Mouse (Mus musculus) spleen, adult 2 months (tissue): Measurements from ENCODE around the gene Cacng4. TPM values are rescaled to one million over a fixed set of nuclear protein-coding genes. Genes with fewer than 3 reads are reported as not detected.

Experiments
- DNase-seq, 2 experiments: peaks; one replicate each; pipeline versions ENCODE4 v3.0.0 to v3.0.0-alpha.2; 2012 to 2021; ENCODE audit warnings: low spot score in 2 of 2, low read depth in 1 of 2
- H3K27ac ChIP-seq: fragments of 200-500 bp; 2 replicates; pipeline ENCODE4 v1.5.1; 2012; ENCODE audit warnings: low read length, inconsistent platforms; ENCODE audit not compliant: insufficient read depth
- H3K27me3 ChIP-seq: fragments of 200-500 bp; 2 replicates; pipeline ENCODE4 v1.6.1; 2012; ENCODE audit warnings: mild to moderate bottlenecking, moderate library complexity, low read length, inconsistent platforms; ENCODE audit not compliant: control insufficient read depth, insufficient read depth
- H3K36me3 ChIP-seq: fragments of 200-500 bp; 2 replicates; pipeline ENCODE4 v1.6.1; 2012; ENCODE audit warnings: mild to moderate bottlenecking, low read length, inconsistent platforms; ENCODE audit not compliant: control insufficient read depth, insufficient read depth
- H3K4me1 ChIP-seq: fragments of 200-500 bp; 2 replicates; pipeline ENCODE4 v1.6.1; 2011; ENCODE audit warnings: inconsistent platforms; ENCODE audit not compliant: control insufficient read depth, insufficient read depth, insufficient read length
- H3K4me3 ChIP-seq: fragments of 200-500 bp; 2 replicates; pipeline ENCODE4 v1.5.1; 2011; ENCODE audit warnings: mild to moderate bottlenecking, inconsistent platforms; ENCODE audit not compliant: insufficient read depth, insufficient read length; ENCODE audit errors: extremely low read depth
- CTCF ChIP-seq: fragments of 200-500 bp; IDR thresholded peaks from 2 replicates; pipeline ENCODE4 v1.5.1; 2011; ENCODE audit warnings: mild to moderate bottlenecking, inconsistent platforms; ENCODE audit not compliant: insufficient read depth, insufficient read length, insufficient replicate concordance; ENCODE audit errors: extremely low read depth
- POLR2A ChIP-seq: fragments of 200-500 bp; IDR thresholded peaks from 2 replicates; pipeline ENCODE4 v1.6.1; 2011; ENCODE audit warnings: low read depth, low read length, inconsistent platforms
- WGBS: fragments of 180-500 bp; shearing (Covaris S2); methylation state at CpG from one replicate; pipeline ENCODE4 v1.1.7; 2018; 5-methylcytosine and 5-hydroxymethylcytosine counted together
- polyA plus RNA-seq: library from polyadenylated mRNA; depleted of rRNA; stranded (reverse); fragments of >200 nt; gene quantifications from 2 replicates; pipeline ENCODE4 v1.2.3, GENCODE M21; 2012; rRNA removed

Cacng4 gene
- 0.12 and 0.59 TPM in 2 replicates for polyA plus RNA-seq

GRCm38 (mm10) chr11:107794547-107795269, at the start of gene Cacng4:
Gene Cacng4, minus strand, starts transcription at chr11:107794557.
- TF ChIP-seq CTCF (no peak), POLR2A (no peak)
- Histone ChIP-seq H3K4me1 (peaks cover 2% of the 10 kb centered on the region; the same call in 1 of the 2 replicates), H3K36me3 (no peaks in the 10 kb centered on the region), H3K4me3 (no peak within 1 kb of the TSS; the same call in 1 of the 2 replicates), H3K27me3 (peaks cover 5% of the 10 kb centered on the region), H3K27ac (no peak within 1 kb of the TSS)
- WGBS: 9% methylated on average over 46 of the region's 73 CpGs
- DNase-seq: no peak

GRCm38 (mm10) chr11:107833351-107834040, 39.1 kb upstream of the Cacng4 start:
- DNase-seq: no peak
- H3K4me1 ChIP-seq: no peaks in the 10 kb centered on the region
- H3K4me3 ChIP-seq: no peak overlapping the region
- 55% methylated on average over 7 of the region's 7 CpGs for WGBS
- TF ChIP-seq POLR2A (no peak), CTCF (no peak)
- no peaks in the 10 kb centered on the region for H3K27me3 ChIP-seq
- no peaks in the 10 kb centered on the region for H3K36me3 ChIP-seq
- no peak overlapping the region for H3K27ac ChIP-seq

- no peaks in the 10 kb centered on the region for H3K4me1 ChIP-seq
- 50% methylated on average over 5 of the region's 5 CpGs for WGBS
- H3K36me3 ChIP-seq: no peaks in the 10 kb centered on the region
- H3K4me3 ChIP-seq: no peak overlapping the region
- DNase-seq: no peak
- H3K27ac ChIP-seq: no peak overlapping the region
- TF ChIP-seq POLR2A: no peak
- TF ChIP-seq CTCF: no peak
- H3K27me3 ChIP-seq: no peaks in the 10 kb centered on the region
These were observed 22.8 kb upstream of the Cacng4 start for GRCm38 (mm10) chr11:107817196-107817595.

DNA sequence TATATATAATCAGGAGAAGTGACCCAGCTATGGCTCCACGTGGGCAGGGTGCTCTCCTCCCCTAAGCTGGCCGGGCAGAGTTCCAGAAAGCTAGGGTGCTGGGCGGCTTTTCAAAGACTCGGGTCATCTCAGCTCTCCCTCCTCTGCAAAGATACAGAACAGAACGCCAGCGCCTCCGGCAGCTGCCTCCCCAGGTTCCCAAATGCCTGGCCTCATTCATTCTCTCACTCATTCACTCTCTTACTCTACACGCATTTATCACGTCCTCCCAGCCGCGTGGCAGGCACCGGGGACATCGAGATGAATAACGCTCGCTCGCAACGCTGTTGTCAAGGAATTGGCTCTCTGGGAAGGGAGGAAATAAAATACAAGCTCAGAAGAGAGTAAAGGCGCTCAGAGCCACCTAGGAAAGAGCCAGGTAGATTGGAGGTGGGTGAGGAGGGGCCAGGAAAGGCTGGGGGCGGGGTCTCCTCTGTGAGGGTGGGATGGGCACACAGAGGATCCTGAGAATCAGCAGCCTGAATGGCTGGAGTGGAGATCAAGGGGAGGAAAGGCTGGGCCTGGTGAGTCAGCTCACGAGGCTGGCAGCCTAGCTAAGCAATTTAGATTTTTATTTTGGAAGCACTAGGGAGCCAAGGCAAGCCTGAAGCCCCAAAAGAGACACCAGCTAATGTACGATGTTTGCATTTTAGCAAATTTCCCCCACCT, 18.7 kb upstream of the Cacng4 start:
- no peak overlapping the region for H3K27ac ChIP-seq
- no peaks in the 10 kb centered on the region for H3K27me3 ChIP-seq
- no peak overlapping the region for H3K4me3 ChIP-seq
- no peak for DNase-seq
- TF ChIP-seq POLR2A: no peak
- no peak for TF ChIP-seq CTCF
- H3K36me3 ChIP-seq: no peaks in the 10 kb centered on the region
- 42% methylated on average over 21 of the region's 21 CpGs for WGBS
- no peaks in the 10 kb centered on the region for H3K4me1 ChIP-seq

DNA sequence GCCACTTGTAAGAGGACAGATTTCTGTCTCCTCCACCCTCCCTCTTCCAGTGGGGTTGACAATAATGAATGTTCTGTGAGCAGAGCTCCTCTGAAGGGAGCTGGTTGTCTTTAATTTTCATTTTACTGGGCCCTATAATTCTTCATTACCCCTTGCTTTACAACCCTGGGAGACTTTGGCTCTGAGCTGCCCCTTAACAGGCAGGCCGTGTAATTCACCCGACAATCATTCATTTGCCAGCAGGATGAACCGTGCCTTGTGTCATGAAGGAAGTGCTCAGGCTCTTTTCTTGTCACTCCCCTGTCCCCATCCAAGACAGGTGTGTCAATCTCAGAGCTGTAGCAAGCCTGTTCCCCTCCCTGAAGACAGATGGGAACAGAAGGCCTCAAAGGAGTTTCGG, 18.1 kb upstream of the Cacng4 start:
- Histone ChIP-seq H3K27ac (no peak overlapping the region), H3K4me1 (no peaks in the 10 kb centered on the region), H3K27me3 (no peaks in the 10 kb centered on the region), H3K36me3 (no peaks in the 10 kb centered on the region), H3K4me3 (no peak overlapping the region)
- DNase-seq: no peak
- 47% methylated on average over 4 of the region's 4 CpGs for WGBS
- TF ChIP-seq POLR2A (no peak), CTCF (no peak)

DNA sequence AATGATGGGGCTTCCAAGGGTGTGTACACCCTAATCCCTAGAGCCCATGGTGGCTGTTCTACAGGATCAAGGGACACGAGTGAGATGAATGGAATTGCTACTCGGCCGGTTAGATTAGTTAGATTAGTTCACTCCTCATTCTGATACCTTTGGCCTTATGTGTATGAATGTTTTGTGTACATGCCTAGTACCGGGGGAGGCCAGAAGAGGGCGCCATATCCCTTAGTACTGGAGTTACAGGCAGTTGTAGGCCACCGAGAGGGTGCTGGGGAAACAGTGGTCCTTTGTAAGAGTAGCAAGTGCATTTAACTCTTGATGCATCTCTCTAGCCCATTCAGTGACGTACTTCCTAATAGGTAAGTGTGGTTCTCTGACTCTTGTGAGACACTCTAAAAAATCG, 14.2 kb upstream of the Cacng4 start:
- no peak for DNase-seq
- 71% methylated on average over 8 of the region's 8 CpGs for WGBS
- Histone ChIP-seq H3K4me3 (no peak overlapping the region), H3K27me3 (no peaks in the 10 kb centered on the region), H3K36me3 (no peaks in the 10 kb centered on the region), H3K27ac (no peak overlapping the region), H3K4me1 (no peaks in the 10 kb centered on the region)
- TF ChIP-seq POLR2A (no peak), CTCF (no peak)
